Mouse (Mus musculus) naive thymus-derived CD4-positive, alpha-beta T cell, adult 2 months (primary cell): ENCODE results near the gene Pigk.

ENCODE experiments used
- DNase-seq: peaks from one replicate; pipeline ENCODE4 v3.0.0-alpha.2; 2011; ENCODE audit warnings: low read depth

Pigk gene

GRCm38 (mm10) chr3:152998901-152999300 lies 285.0 kb downstream of the Pigk start:
- DNase-seq: no peak

GRCm38 (mm10) chr3:153006893-153007292 lies 293.0 kb downstream of the Pigk start:
- no peak for DNase-seq

- no peak for DNase-seq
Measured at GRCm38 (mm10) chr3:153016355-153016754, 302.5 kb downstream of the Pigk start.

GRCm38 (mm10) chr3:153018051-153018450 lies 304.2 kb downstream of the Pigk start:
- no peak for DNase-seq

GRCm38 (mm10) chr3:153024016-153024415 lies 310.1 kb downstream of the Pigk start:
- DNase-seq: no peak
